Mouse (Mus musculus) forebrain, embryonic 11.5 days (tissue): Measurements from ENCODE around the gene Fcrl6. TPM values are rescaled to one million over a fixed set of nuclear protein-coding genes. Genes with fewer than 3 reads are reported as not detected.

ENCODE experiments used
- ATAC-seq: fragments of 200-750 bp; cut with Nextera tagmentation; replicated peaks from 2 replicates; pipeline ENCODE4 v1.8.0; 2017; ENCODE audit warnings: moderate TSS enrichment; ENCODE audit not compliant: low FRiP score
- DNase-seq: peaks from one replicate; pipeline ENCODE4 v3.0.0-alpha.2; 2017; ENCODE audit warnings: low spot score
- H3K27ac ChIP-seq: fragments of 300-500 bp; sonication (generic); 2 replicates; pipeline ENCODE4 v1.5.1; 2014; ENCODE audit warnings: low read depth, low read length
- H3K27me3 ChIP-seq: fragments of 300-500 bp; sonication (generic); 2 replicates; pipeline ENCODE4 v1.6.1; 2014; ENCODE audit warnings: mild to moderate bottlenecking, low read length, mixed read lengths; ENCODE audit not compliant: control insufficient read depth, insufficient read depth
- H3K36me3 ChIP-seq: fragments of 300-500 bp; sonication (generic); 2 replicates; pipeline ENCODE4 v1.6.1; 2014; ENCODE audit warnings: mild to moderate bottlenecking, low read length, moderate library complexity, mixed read lengths; ENCODE audit not compliant: control insufficient read depth, insufficient read depth
- H3K4me1 ChIP-seq: fragments of 300-500 bp; sonication (generic); replicated peaks from 2 replicates; pipeline ENCODE4 v1.6.1; 2014; ENCODE audit warnings: low read length, mixed read lengths; ENCODE audit not compliant: control insufficient read depth, insufficient read depth
- H3K4me2 ChIP-seq: fragments of 300-500 bp; sonication (generic); 2 replicates; pipeline ENCODE4 v1.6.1; 2014; ENCODE audit warnings: low read depth, mild to moderate bottlenecking, low read length, moderate library complexity, mixed read lengths; ENCODE audit not compliant: severe bottlenecking
- H3K4me3 ChIP-seq: fragments of 300-500 bp; sonication (generic); 2 replicates; pipeline ENCODE4 v1.5.1; 2014; ENCODE audit warnings: low read depth, low read length
- H3K9ac ChIP-seq: fragments of 300-500 bp; sonication (generic); 2 replicates; pipeline ENCODE4 v1.6.1; 2014; ENCODE audit warnings: low read length
- H3K9me3 ChIP-seq: fragments of 300-500 bp; sonication (generic); 2 replicates; pipeline ENCODE4 v1.6.1; 2016; ENCODE audit warnings: low read length, mixed read lengths; ENCODE audit not compliant: control insufficient read depth
- WGBS: fragments of 180-500 bp; shearing (Covaris S2); extraction: QIAGEN DNeasy Blood & Tissue Kit; methylation state at CpG from one replicate; pipeline ENCODE4 v1.1.7; 2014; 5-methylcytosine and 5-hydroxymethylcytosine counted together
- polyA plus RNA-seq: library from polyadenylated mRNA; unstranded; fragments of >200 nt; fragmentation: Nextera tagmentation; extraction: Ambion mirVana; gene quantifications from 2 replicates; pipeline ENCODE4 v1.2.1, GENCODE M21; 2014

Gene Fcrl6
- polyA plus RNA-seq, 1 experiment from 2014 or later = not detected

GRCm38 (mm10) chr1:172567758-172568157, 34.6 kb downstream of the Fcrl6 start:
- Histone ChIP-seq H3K27ac (no peak overlapping the region), H3K27me3 (no peaks in the 10 kb centered on the region; the same call in 1 of the 2 replicates), H3K4me3 (no peak overlapping the region), H3K9me3 (no peaks in the 10 kb centered on the region), H3K36me3 (no peaks in the 10 kb centered on the region), H3K9ac (no peak overlapping the region), H3K4me1 (peaks cover 3% of the 10 kb centered on the region), H3K4me2 (no peak overlapping the region)
- WGBS = 76% methylated on average over 4 of the region's 4 CpGs
- no peak for DNase-seq
- no peak for ATAC-seq

GRCm38 (mm10) chr1:172566131-172566530, 36.2 kb downstream of the Fcrl6 start:
- no peaks in the 10 kb centered on the region for H3K36me3 ChIP-seq
- H3K9me3 ChIP-seq = no peaks in the 10 kb centered on the region
- no peak overlapping the region for H3K4me2 ChIP-seq
- no peak overlapping the region for H3K4me3 ChIP-seq
- WGBS = 77% methylated on average over 3 of the region's 3 CpGs
- DNase-seq (no peak), ATAC-seq (no peak)
- peaks cover 10% of the 10 kb centered on the region for H3K4me1 ChIP-seq
- H3K27me3 ChIP-seq = peaks cover 15% of the 10 kb centered on the region
- H3K27ac ChIP-seq = no peak overlapping the region
- H3K9ac ChIP-seq = no peak overlapping the region

- no peak overlapping the region for H3K27ac ChIP-seq
- no peak for DNase-seq
- no peak for ATAC-seq
- peaks cover 10% of the 10 kb centered on the region for H3K4me1 ChIP-seq
- peaks cover 23% of the 10 kb centered on the region for H3K27me3 ChIP-seq
- peak overlapping the region; percentile 48 for H3K9ac ChIP-seq
- peak overlapping the region; percentile 89 for H3K4me2 ChIP-seq
- WGBS = 3% methylated on average over 10 of the region's 10 CpGs
- H3K36me3 ChIP-seq = no peaks in the 10 kb centered on the region
- H3K9me3 ChIP-seq = no peaks in the 10 kb centered on the region
- peak overlapping the region; percentile 51 for H3K4me3 ChIP-seq
Measured at GRCm38 (mm10) chr1:172563465-172563828, 38.9 kb downstream of the Fcrl6 start.

- under 1% methylated on average over 66 of the region's 66 CpGs for WGBS
- H3K27me3 ChIP-seq = peaks cover 23% of the 10 kb centered on the region
Measured at GRCm38 (mm10) chr1:172562641-172563464, 39.5 kb downstream of the Fcrl6 start.

GRCm38 (mm10) chr1:172555638-172556037, 46.7 kb downstream of the Fcrl6 start, which contains the start of gene Vsig8:
Gene Vsig8 (plus strand): TSS chr1:172555938.
- Histone ChIP-seq H3K27ac (no peak within 1 kb of the TSS), H3K4me1 (peaks cover 6% of the 10 kb centered on the region), H3K27me3 (peaks cover 3% of the 10 kb centered on the region), H3K9ac (no peak within 1 kb of the TSS), H3K4me3 (no peak within 1 kb of the TSS), H3K4me2 (no peak within 1 kb of the TSS), H3K9me3 (no peaks in the 10 kb centered on the region), H3K36me3 (no peaks in the 10 kb centered on the region)
- no peak for ATAC-seq
- 81% methylated on average over 11 of the region's 11 CpGs for WGBS
- no peak for DNase-seq

More at GRCm38 (mm10) chr1:172562641-172563464, 39.5 kb downstream of the Fcrl6 start:
- peak; percentile 87 for ATAC-seq
- Histone ChIP-seq H3K9me3 (no peaks in the 10 kb centered on the region), H3K36me3 (no peaks in the 10 kb centered on the region), H3K4me3 (peak overlapping the region; percentile 51), H3K9ac (peak overlapping the region; percentile 48), H3K27ac (no peak overlapping the region), H3K4me2 (peak overlapping the region; percentile 89), H3K4me1 (peaks cover 10% of the 10 kb centered on the region)
- peak; percentile 86 for DNase-seq

- no peak overlapping the region for H3K4me3 ChIP-seq
- ATAC-seq = no peak
- 40% methylated on average over 1 of the region's 1 CpGs for WGBS
- H3K9ac ChIP-seq = no peak overlapping the region; the same call in 1 of the 2 replicates
- no peak overlapping the region for H3K27ac ChIP-seq
- H3K4me2 ChIP-seq = no peak overlapping the region
- no peaks in the 10 kb centered on the region for H3K9me3 ChIP-seq
- no peaks in the 10 kb centered on the region for H3K27me3 ChIP-seq
- DNase-seq = no peak
- H3K4me1 ChIP-seq = peaks cover 17% of the 10 kb centered on the region
- no peaks in the 10 kb centered on the region for H3K36me3 ChIP-seq
Measured at GRCm38 (mm10) chr1:172552623-172553022, 49.7 kb downstream of the Fcrl6 start.

- peak overlapping the region; percentile 71; the same call in 1 of the 2 replicates for H3K4me2 ChIP-seq
- 54% methylated on average over 7 of the region's 7 CpGs for WGBS
- no peaks in the 10 kb centered on the region for H3K27me3 ChIP-seq
- no peak overlapping the region for H3K27ac ChIP-seq
- H3K9me3 ChIP-seq = no peaks in the 10 kb centered on the region
- H3K36me3 ChIP-seq = no peaks in the 10 kb centered on the region
- peaks cover 17% of the 10 kb centered on the region for H3K4me1 ChIP-seq
- DNase-seq = no peak
- ATAC-seq = peak; percentile 5; the same call in 1 of the 2 replicates
- H3K9ac ChIP-seq = peak overlapping the region; percentile 52
- peak overlapping the region; percentile 42; the same call in 1 of the 2 replicates for H3K4me3 ChIP-seq
Measured at GRCm38 (mm10) chr1:172551009-172551408, 51.3 kb downstream of the Fcrl6 start.

- Histone ChIP-seq H3K4me2 (peak overlapping the region; percentile 71), H3K9ac (peak overlapping the region; percentile 52), H3K9me3 (no peaks in the 10 kb centered on the region), H3K36me3 (no peaks in the 10 kb centered on the region), H3K4me1 (peaks cover 17% of the 10 kb centered on the region), H3K27ac (no peak overlapping the region), H3K27me3 (no peaks in the 10 kb centered on the region), H3K4me3 (peak overlapping the region; percentile 42)
- WGBS = under 1% methylated on average over 8 of the region's 8 CpGs
- DNase-seq (peak; percentile 75), ATAC-seq (peak; percentile 94)
Measured at GRCm38 (mm10) chr1:172550551-172550951, 51.8 kb downstream of the Fcrl6 start.
